Mouse (Mus musculus) embryonic facial prominence, embryonic 14.5 days (tissue): ENCODE measurements around the gene Mtmr3. TPM values are rescaled to one million over a fixed set of nuclear protein-coding genes. Genes with fewer than 3 reads are reported as not detected.

Source experiments
- ATAC-seq: fragments of 200-750 bp; cut with Nextera tagmentation; 2 replicates; pipeline ENCODE4 v1.8.0; 2017; ENCODE audit warnings: low read depth, moderate number of reproducible peaks, moderate TSS enrichment
- DNase-seq: peaks from one replicate; pipeline ENCODE4 v3.0.0-alpha.2; 2015; ENCODE audit warnings: low spot score
- H3K27ac ChIP-seq: fragments of 300-500 bp; sonication (generic); replicated peaks from 2 replicates; pipeline ENCODE4 v1.5.1; 2014; ENCODE audit warnings: low read depth, mild to moderate bottlenecking, low read length, moderate library complexity
- H3K27me3 ChIP-seq: fragments of 300-500 bp; sonication (generic); replicated peaks from 2 replicates; pipeline ENCODE4 v1.6.1; 2014; ENCODE audit warnings: low read length; ENCODE audit not compliant: control insufficient read depth, insufficient read depth
- H3K36me3 ChIP-seq: fragments of 300-500 bp; sonication (generic); 2 replicates; pipeline ENCODE4 v1.6.1; 2014; ENCODE audit warnings: low read length, mixed read lengths; ENCODE audit not compliant: control insufficient read depth, insufficient read depth
- H3K4me1 ChIP-seq: fragments of 300-500 bp; sonication (generic); 2 replicates; pipeline ENCODE4 v1.6.1; 2014; ENCODE audit warnings: antibody characterized with exemption, low read length; ENCODE audit not compliant: control insufficient read depth, insufficient read depth
- H3K4me2 ChIP-seq: fragments of 300-500 bp; sonication (generic); 2 replicates; pipeline ENCODE4 v1.6.1; 2014; ENCODE audit warnings: low read depth, mild to moderate bottlenecking, low read length, moderate library complexity, mixed read lengths
- H3K4me3 ChIP-seq: fragments of 300-500 bp; sonication (generic); 2 replicates; pipeline ENCODE4 v1.5.1; 2014; ENCODE audit warnings: low read depth, mild to moderate bottlenecking, low read length
- H3K9ac ChIP-seq: fragments of 300-500 bp; sonication (generic); 2 replicates; pipeline ENCODE4 v1.6.1; 2014; ENCODE audit warnings: low read depth, mild to moderate bottlenecking, low read length, moderate library complexity, mixed read lengths
- H3K9me3 ChIP-seq: fragments of 300-500 bp; sonication (generic); 2 replicates; pipeline ENCODE4 v1.6.1; 2016; ENCODE audit warnings: low read length; ENCODE audit not compliant: control insufficient read depth
- WGBS: fragments of 180-500 bp; shearing (Covaris S2); extraction: QIAGEN DNeasy Blood & Tissue Kit; methylation state at CpG from one replicate; pipeline ENCODE4 v1.1.7; 2014; 5-methylcytosine and 5-hydroxymethylcytosine counted together
- polyA plus RNA-seq: library from polyadenylated mRNA; unstranded; fragments of >200 nt; fragmentation: Nextera tagmentation; extraction: Ambion mirVana; gene quantifications from 2 replicates; pipeline ENCODE4 v1.2.1, GENCODE M21; 2014

The Mtmr3 gene
- polyA plus RNA-seq, 1 experiment from 2014 or later, result 27.7 TPM

DNA sequence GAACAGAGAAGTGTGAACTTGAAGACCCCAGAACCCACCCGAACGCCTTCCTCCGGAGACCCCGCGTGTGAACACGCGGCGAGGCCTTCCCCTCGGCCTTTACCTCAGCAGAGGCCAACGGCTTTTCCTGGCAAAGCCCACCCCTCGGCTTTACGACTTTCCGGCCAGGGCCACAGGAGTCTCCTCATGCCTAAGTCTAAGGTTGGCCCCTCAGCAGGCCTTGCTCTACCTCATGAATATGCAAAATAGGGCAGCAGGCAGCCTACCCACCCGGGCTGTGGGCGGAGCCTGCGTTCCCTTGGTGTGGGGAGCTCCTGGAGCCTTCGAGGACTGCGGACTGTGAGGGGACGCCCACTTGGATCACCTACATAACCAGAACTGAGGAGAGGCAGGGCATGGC is 153.7 kb downstream of the Mtmr3 start, which contains the start of gene Hormad2:
TSS of gene Hormad2 (minus strand) at position 128 of the 400 bp plus-strand sequence.
- H3K4me2 ChIP-seq, result peak within 1 kb of the TSS; percentile 6; the same call in 1 of the 2 replicates

DNA sequence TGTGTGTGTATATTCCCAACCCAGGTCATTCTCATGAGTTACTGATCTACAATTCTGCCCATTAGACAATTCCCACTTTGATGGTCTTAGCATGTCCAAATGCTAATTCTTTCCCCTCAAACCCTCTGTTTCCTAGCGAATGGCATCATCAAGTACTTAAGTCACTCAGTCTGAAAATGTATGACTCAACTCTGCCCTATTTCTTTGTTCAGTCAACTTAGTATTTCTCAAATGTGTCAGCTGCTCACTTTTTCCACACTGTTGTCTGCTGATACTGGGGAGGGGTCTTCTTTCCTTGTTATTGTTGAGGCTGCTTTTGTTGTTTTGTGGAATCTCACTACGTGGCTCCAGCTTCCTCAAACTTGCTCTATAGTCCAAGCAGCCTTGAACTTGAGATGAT is 156.5 kb downstream of the Mtmr3 start:
- Histone ChIP-seq H3K4me2 (no peak overlapping the region), H3K9ac (no peak overlapping the region), H3K4me3 (no peak overlapping the region), H3K27me3 (no peaks in the 10 kb centered on the region), H3K36me3 (no peaks in the 10 kb centered on the region), H3K4me1 (no peaks in the 10 kb centered on the region), H3K9me3 (no peaks in the 10 kb centered on the region), H3K27ac (no peak overlapping the region)
- 61% methylated on average over 2 of the region's 2 CpGs for WGBS
- ATAC-seq, result no peak
- DNase-seq, result no peak

More for the DNA sequence above, 153.7 kb downstream of the Mtmr3 start, which contains the start of gene Hormad2:
- H3K27me3 ChIP-seq, result no peaks in the 10 kb centered on the region
- no peaks in the 10 kb centered on the region for H3K36me3 ChIP-seq
- ATAC-seq, result no peak
- no peak within 1 kb of the TSS for H3K27ac ChIP-seq
- DNase-seq, result no peak
- H3K9ac ChIP-seq, result no peak within 1 kb of the TSS
- WGBS, result 49% methylated on average over 19 of the region's 19 CpGs
- no peaks in the 10 kb centered on the region for H3K9me3 ChIP-seq
- H3K4me1 ChIP-seq, result no peaks in the 10 kb centered on the region
- H3K4me3 ChIP-seq, result no peak within 1 kb of the TSS

DNA sequence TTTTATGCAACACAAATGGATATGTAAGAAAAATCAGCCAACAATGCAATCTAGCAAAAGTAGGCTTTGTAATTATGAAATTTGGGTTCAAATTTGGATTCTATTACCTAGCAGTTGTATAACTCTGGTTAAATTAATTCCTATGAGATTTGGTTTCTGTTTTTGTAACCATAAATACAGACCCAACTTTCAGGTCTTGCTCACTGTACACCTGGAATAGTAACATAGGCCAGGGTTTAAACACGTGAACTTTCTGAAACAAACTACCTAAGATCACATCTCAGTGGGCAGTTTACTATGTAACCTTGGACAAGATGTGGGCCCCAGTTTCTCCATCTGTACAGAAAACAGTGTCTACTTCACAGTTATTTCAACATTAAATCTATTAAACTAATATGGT is 157.3 kb downstream of the Mtmr3 start:
- no peak overlapping the region for H3K9ac ChIP-seq
- 87% methylated on average over 1 of the region's 1 CpGs for WGBS
- H3K27me3 ChIP-seq, result no peaks in the 10 kb centered on the region
- no peak overlapping the region for H3K27ac ChIP-seq
- no peak for DNase-seq
- H3K4me2 ChIP-seq, result no peak overlapping the region
- no peaks in the 10 kb centered on the region for H3K4me1 ChIP-seq
- H3K36me3 ChIP-seq, result no peaks in the 10 kb centered on the region
- H3K4me3 ChIP-seq, result no peak overlapping the region
- ATAC-seq, result no peak
- no peaks in the 10 kb centered on the region for H3K9me3 ChIP-seq

DNA sequence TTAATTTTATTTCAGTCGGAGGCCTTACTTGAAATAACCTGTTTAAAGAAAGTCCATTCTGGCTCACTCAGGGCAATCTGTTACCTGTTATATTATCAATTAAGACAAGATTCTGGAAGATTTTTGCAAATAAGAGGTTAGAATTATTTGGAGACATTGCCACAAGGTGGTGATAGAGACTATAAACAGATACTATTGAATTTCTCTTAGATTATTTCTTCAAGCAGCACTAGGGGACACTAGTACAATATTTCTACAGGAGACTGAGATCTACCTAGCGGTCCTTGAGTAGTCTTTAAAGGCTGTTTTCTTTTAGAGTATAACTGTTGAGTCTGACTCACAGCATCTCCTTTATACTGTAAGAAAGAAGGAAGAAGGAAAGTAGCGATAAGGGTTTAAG is 158.0 kb downstream of the Mtmr3 start:
- Histone ChIP-seq H3K27me3 (no peaks in the 10 kb centered on the region), H3K9me3 (no peaks in the 10 kb centered on the region), H3K4me2 (no peak overlapping the region), H3K4me3 (no peak overlapping the region), H3K36me3 (no peaks in the 10 kb centered on the region), H3K4me1 (no peaks in the 10 kb centered on the region), H3K27ac (no peak overlapping the region), H3K9ac (no peak overlapping the region)
- ATAC-seq (no peak), DNase-seq (peak; percentile 51)
- WGBS, result 70% methylated on average over 3 of the region's 3 CpGs

DNA sequence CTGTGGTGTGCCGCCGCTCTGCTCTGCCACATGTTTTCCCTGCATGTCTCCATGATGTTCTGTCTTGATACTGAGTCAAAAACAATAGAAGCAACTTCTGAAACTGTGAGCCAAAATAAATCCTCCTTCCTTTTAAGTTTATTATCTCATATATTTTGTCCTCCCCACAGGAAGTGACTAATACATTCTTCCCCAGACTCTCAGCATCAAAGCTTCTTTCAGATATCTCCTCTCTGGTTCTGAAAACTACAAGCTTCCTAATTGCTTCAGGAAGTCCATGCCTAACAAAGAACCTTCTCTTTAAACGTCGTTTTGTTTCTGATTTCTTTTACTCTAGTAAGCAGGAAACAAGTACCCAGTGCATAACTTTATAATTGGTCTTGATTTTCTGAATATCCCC is 160.2 kb downstream of the Mtmr3 start:
- 54% methylated on average over 4 of the region's 4 CpGs for WGBS
- H3K27me3 ChIP-seq, result no peaks in the 10 kb centered on the region
- H3K4me3 ChIP-seq, result no peak overlapping the region
- H3K9ac ChIP-seq, result no peak overlapping the region
- no peaks in the 10 kb centered on the region for H3K9me3 ChIP-seq
- ATAC-seq (no peak), DNase-seq (no peak)
- no peak overlapping the region for H3K27ac ChIP-seq
- no peaks in the 10 kb centered on the region for H3K36me3 ChIP-seq
- H3K4me1 ChIP-seq, result no peaks in the 10 kb centered on the region
- H3K4me2 ChIP-seq, result no peak overlapping the region

Other genes with a start within 250 kb of the Mtmr3 start
- 0.22 TPM in 1 of 2 replicates, not detected in the other for gene Hormad2, start 153.8 kb downstream of the Mtmr3 start, polyA plus RNA-seq
- gene Gm11032, start 25.2 kb upstream of the Mtmr3 start, polyA plus RNA-seq, result not detected in 2 replicates
- gene Ascc2, start 42.9 kb upstream of the Mtmr3 start, polyA plus RNA-seq, result 27.8 and 31.4 TPM in 2 replicates
- gene Uqcr10, start 109.5 kb upstream of the Mtmr3 start, polyA plus RNA-seq, result 722 and 816 TPM in 2 replicates
- gene Zmat5, start 109.8 kb upstream of the Mtmr3 start, polyA plus RNA-seq, result 51.7 and 52.2 TPM in 2 replicates
- gene Cabp7, start 151.9 kb upstream of the Mtmr3 start, polyA plus RNA-seq, result 0.15 and 0.30 TPM in 2 replicates